Mouse (Mus musculus) cortical plate, adult 2 months (tissue): ENCODE measurements around the gene Pdcd1lg2.

Experiments
- CTCF ChIP-seq: fragments of 200-500 bp; IDR thresholded peaks from 2 replicates; pipeline ENCODE4 v1.5.1; 2011; ENCODE audit warnings: mild to moderate bottlenecking, control low read depth, low read length; ENCODE audit not compliant: insufficient read depth; ENCODE audit errors: extremely low read depth
- POLR2A ChIP-seq: fragments of 200-500 bp; IDR thresholded peaks from 2 replicates; pipeline ENCODE4 v1.6.1; 2011; ENCODE audit warnings: mild to moderate bottlenecking, low read length, control low read depth; ENCODE audit not compliant: insufficient read depth; ENCODE audit errors: extremely low read depth

- TF ChIP-seq CTCF (no peak), POLR2A (no peak)
These were observed 30.7 kb upstream of the Pdcd1lg2 start for GRCm38 (mm10) chr19:29379839-29380603.
